Mouse (Mus musculus) erythroblast, embryonic 14.5 days (primary cell): ENCODE data around the gene Irak3.

Experiments
- GATA1 ChIP-seq: IDR thresholded peaks from 2 replicates; pipeline ENCODE4 v1.6.1; 2012; ENCODE audit warnings: low read length, inconsistent platforms, mixed read lengths
- TAL1 ChIP-seq: IDR thresholded peaks from 3 replicates; pipeline ENCODE4 v1.6.1; 2012; ENCODE audit warnings: low read length, inconsistent platforms, mixed read lengths

- TF ChIP-seq GATA1 (no peak), TAL1 (no peak)
Measured at GRCm38 (mm10) chr10:120188513-120188912, 13.4 kb downstream of the Irak3 start.
